Comparison of ENCODE assay signal across 19 mouse cellular contexts in the genomic region with DNA sequence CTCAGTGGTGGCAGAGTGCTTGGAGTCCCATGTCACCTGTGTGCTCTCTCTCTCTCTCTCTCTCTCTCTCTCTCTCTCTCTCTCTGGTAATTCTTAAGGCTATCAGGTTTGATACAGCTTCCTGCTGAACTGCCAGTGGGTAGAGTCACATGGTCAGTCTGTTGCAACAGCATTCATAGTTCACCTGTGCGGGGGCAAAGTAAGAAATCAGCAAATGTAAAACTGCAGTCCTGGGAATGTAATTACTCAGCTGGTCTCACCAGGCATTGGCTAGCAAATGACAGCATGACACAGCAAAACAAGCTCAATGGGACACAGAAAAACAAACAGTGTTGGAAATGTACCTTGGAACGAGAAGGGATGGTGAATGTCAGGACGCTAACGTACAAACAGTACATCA.
DNase-seq lines count a peak whose midpoint lies in the region; ATAC-seq and TF ChIP-seq lines count a peak whose summit lies in the region.
"Had no signal": no experiment of that assay in that cellular context is flagged by ENCODE, and none has a peak within 500 bp of the region (broad histone marks: within the 10 kb centered on the region; RNA-seq: fewer than 3 reads in every experiment).

No protein-coding gene starts in this region.

- WGBS in liver, embryonic 14.5 days (ENCODE audit: insufficient replicate concordance): 53% methylated on average over 4 of the region's 4 CpGs
- 52% methylated on average over 4 of the region's 4 CpGs for WGBS in intestine, postnatal 0 days

- no peak for TF ChIP-seq CTCF in liver, embryonic 14.5 days (IDR thresholded peaks at IDR 0.05; ENCODE audit: low read depth)
- TF ChIP-seq CTCF in intestine, postnatal 0 days (IDR thresholded peaks at IDR 0.05; ENCODE audit: low read depth): no peak

- no peak overlapping the region for H3K4me3 ChIP-seq in liver, embryonic 14.5 days (ENCODE audit: insufficient read depth in 1 of 2, low read depth in 2 of 2, low read length in 2 of 2)
- H3K4me3 ChIP-seq in intestine, postnatal 0 days (ENCODE audit: low read depth, low read length): no peak overlapping the region
- H3K4me3 ChIP-seq: embryonic facial prominence, embryonic 10.5 days; erythroblast, embryonic 14.5 days; forebrain, embryonic 10.5 days; gastrocnemius, adult 2 months; heart, embryonic 13.5 days had no signal

- H3K4me1 ChIP-seq in liver, embryonic 14.5 days (replicated peaks; ENCODE audit: control insufficient read depth in 2 of 2, insufficient read depth in 2 of 2, low read length in 1 of 2): no peaks in the 10 kb centered on the region
- no peaks in the 10 kb centered on the region for H3K4me1 ChIP-seq in intestine, postnatal 0 days (replicated peaks; ENCODE audit: control insufficient read depth, insufficient read depth, low read length)
- H3K4me1 ChIP-seq: embryonic facial prominence, embryonic 10.5 days; forebrain, embryonic 10.5 days; heart, embryonic 13.5 days had no signal

- no peaks in the 10 kb centered on the region for H3K9me3 ChIP-seq in liver, embryonic 14.5 days (ENCODE audit: control insufficient read depth, low read length)
- no peaks in the 10 kb centered on the region for H3K9me3 ChIP-seq in intestine, postnatal 0 days (ENCODE audit: control insufficient read depth)
- H3K9me3 ChIP-seq: embryonic facial prominence, embryonic 10.5 days; forebrain, embryonic 10.5 days; heart, embryonic 13.5 days had no signal

- no peak for ATAC-seq in liver, embryonic 14.5 days (ENCODE audit: insufficient read depth)
- peak; percentile 99 for ATAC-seq in intestine, postnatal 0 days
- ATAC-seq in erythroblast, adult 5-6 weeks (replicated peaks; ENCODE audit: low FRiP score, poor library complexity, severe bottlenecking): no peak
- ATAC-seq: forebrain, embryonic 14.5 days had no signal

- H3K4me2 ChIP-seq in liver, embryonic 14.5 days (ENCODE audit: low read depth): no peak overlapping the region
- H3K4me2 ChIP-seq in intestine, postnatal 0 days (replicated peaks; ENCODE audit: low read depth): no peak overlapping the region
- H3K4me2 ChIP-seq: heart, embryonic 13.5 days had no signal

- H3K36me3 ChIP-seq in liver, embryonic 14.5 days (replicated peaks; ENCODE audit: control insufficient read depth, insufficient read depth, low read depth): no peaks in the 10 kb centered on the region
- no peaks in the 10 kb centered on the region for H3K36me3 ChIP-seq in intestine, postnatal 0 days (ENCODE audit: control insufficient read depth, insufficient read depth)
- H3K36me3 ChIP-seq: embryonic facial prominence, embryonic 10.5 days; forebrain, embryonic 10.5 days; heart, embryonic 13.5 days had no signal

- no peak overlapping the region for H3K27ac ChIP-seq in liver, embryonic 14.5 days
- peak overlapping the region; percentile 50; the same call in 1 of the 2 replicates for H3K27ac ChIP-seq in intestine, postnatal 0 days (ENCODE audit: low read depth, low read length)
- H3K27ac ChIP-seq: embryonic facial prominence, embryonic 10.5 days; forebrain, embryonic 10.5 days; gastrocnemius, adult 2 months; heart, embryonic 13.5 days had no signal

- no peak for TF ChIP-seq EP300 in liver, embryonic 14.5 days (IDR thresholded peaks at IDR 0.05; ENCODE audit: low read depth)

- no peaks in the 10 kb centered on the region for H3K27me3 ChIP-seq in liver, embryonic 14.5 days (ENCODE audit: control insufficient read depth, insufficient read depth, low read length)
- no peaks in the 10 kb centered on the region for H3K27me3 ChIP-seq in intestine, postnatal 0 days (replicated peaks; ENCODE audit: control insufficient read depth, insufficient read depth, low read length)
- H3K27me3 ChIP-seq: heart, embryonic 13.5 days had no signal

- H3K9ac ChIP-seq in liver, embryonic 14.5 days (replicated peaks): no peak overlapping the region
- no peak overlapping the region for H3K9ac ChIP-seq in intestine, postnatal 0 days (ENCODE audit: low read depth, low read length)
- H3K9ac ChIP-seq: heart, embryonic 13.5 days had no signal

- peak; percentile 34 for DNase-seq in kidney, postnatal 14 days
- DNase-seq in kidney, postnatal 10 days: no peak
- peak in 2 of 3 experiments; percentile 4 for DNase-seq in liver, embryonic 14.5 days (ENCODE audit: low read depth in 3 of 3, low spot score in 3 of 3)
- no peak for DNase-seq in liver
- DNase-seq in yolk sac, embryonic 10.5 days (ENCODE audit: low spot score): peak; percentile 27
- DNase-seq: adrenal gland, adult 2 months; adrenal gland, postnatal 36 days; cerebellum, adult 2 months; cerebellum, postnatal 10 days; gastrocnemius, adult 2 months; gastrocnemius, postnatal 25 days; heart, postnatal 36 days had no signal

Comparison
In these comparisons a context has a peak if more than half of its experiments do, and no peak if none do; other contexts are left out.
1. DNase-seq: peak in kidney, postnatal 14 days (single experiment), liver, embryonic 14.5 days (2 of 3) and yolk sac, embryonic 10.5 days (single experiment); none in kidney, postnatal 10 days (single experiment) and liver (single experiment).